Mouse (Mus musculus) heart, embryonic 11.5 days (tissue): Measurements from ENCODE around the gene Apbb2. TPM values are rescaled to one million over a fixed set of nuclear protein-coding genes. Genes with fewer than 3 reads are reported as not detected.

Source experiments
- ATAC-seq: fragments of 200-750 bp; cut with Nextera tagmentation; replicated peaks from 2 replicates; pipeline ENCODE4 v1.8.0; 2017; ENCODE audit warnings: moderate library complexity; ENCODE audit not compliant: insufficient number of reproducible peaks, low FRiP score, low TSS enrichment
- H3K27ac ChIP-seq: fragments of 300-500 bp; sonication (generic); 2 replicates; pipeline ENCODE4 v1.5.1; 2014; ENCODE audit warnings: mild to moderate bottlenecking, low read depth, low read length
- H3K27me3 ChIP-seq: fragments of 300-500 bp; sonication (generic); 2 replicates; pipeline ENCODE4 v1.6.1; 2014; ENCODE audit warnings: mild to moderate bottlenecking, low read length, mixed read lengths; ENCODE audit not compliant: control insufficient read depth, insufficient read depth
- H3K36me3 ChIP-seq: fragments of 300-500 bp; sonication (generic); 2 replicates; pipeline ENCODE4 v1.6.1; 2014; ENCODE audit warnings: mild to moderate bottlenecking, low read length, moderate library complexity, mixed read lengths; ENCODE audit not compliant: control insufficient read depth, insufficient read depth
- H3K4me1 ChIP-seq: fragments of 300-500 bp; sonication (generic); 2 replicates; pipeline ENCODE4 v1.6.1; 2014; ENCODE audit warnings: low read length; ENCODE audit not compliant: control insufficient read depth, insufficient read depth
- H3K4me2 ChIP-seq: fragments of 300-500 bp; sonication (generic); 2 replicates; pipeline ENCODE4 v1.6.1; 2014; ENCODE audit warnings: mild to moderate bottlenecking, moderate library complexity
- H3K4me3 ChIP-seq: fragments of 300-500 bp; sonication (generic); 2 replicates; pipeline ENCODE4 v1.5.1; 2014; ENCODE audit warnings: low read depth, low read length
- H3K9ac ChIP-seq: fragments of 300-500 bp; sonication (generic); 2 replicates; pipeline ENCODE4 v1.6.1; 2014; ENCODE audit warnings: mild to moderate bottlenecking, low read depth, low read length, moderate library complexity
- H3K9me3 ChIP-seq: fragments of 300-500 bp; sonication (generic); replicated peaks from 2 replicates; pipeline ENCODE4 v1.6.1; 2016; ENCODE audit warnings: low read length; ENCODE audit not compliant: control insufficient read depth
- WGBS: fragments of 180-500 bp; shearing (Covaris S2); extraction: QIAGEN DNeasy Blood & Tissue Kit; methylation state at CpG from one replicate; pipeline ENCODE4 v1.1.7; 2014; ENCODE audit not compliant: insufficient replicate concordance; 5-methylcytosine and 5-hydroxymethylcytosine counted together
- polyA plus RNA-seq: library from polyadenylated mRNA; unstranded; fragments of >200 nt; fragmentation: Nextera tagmentation; extraction: Ambion mirVana; gene quantifications from 2 replicates; pipeline ENCODE4 v1.2.1, GENCODE M21; 2014

Apbb2 gene
- polyA plus RNA-seq, 1 experiment from 2014 or later, result 25.9 TPM

DNA sequence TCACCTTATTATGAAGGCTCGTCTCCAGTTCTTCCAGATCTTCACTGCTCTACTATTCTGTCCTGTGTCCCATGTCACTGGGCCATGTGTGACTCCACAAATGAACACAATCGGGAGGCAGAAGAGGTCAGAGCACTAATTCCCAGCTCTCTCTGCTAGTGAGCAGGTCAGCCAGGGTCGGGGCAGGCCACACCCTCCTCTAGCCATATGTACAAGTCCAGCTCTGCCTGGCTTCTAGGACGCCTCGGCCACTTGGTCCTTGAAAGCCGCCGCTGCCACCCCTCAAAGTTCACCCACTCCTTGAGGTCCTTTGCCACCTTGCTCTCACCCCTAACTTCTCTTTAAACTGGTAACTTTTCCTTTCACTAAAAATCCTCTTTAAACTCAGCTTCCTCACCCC lies 198.6 kb downstream of the Apbb2 start:
- WGBS, result 67% methylated on average over 7 of the region's 7 CpGs
- H3K27ac ChIP-seq, result no peak overlapping the region
- no peak overlapping the region for H3K9ac ChIP-seq
- no peak overlapping the region for H3K4me2 ChIP-seq
- H3K36me3 ChIP-seq, result no peaks in the 10 kb centered on the region
- no peaks in the 10 kb centered on the region for H3K27me3 ChIP-seq
- peaks cover 9% of the 10 kb centered on the region for H3K4me1 ChIP-seq
- no peak for ATAC-seq
- no peaks in the 10 kb centered on the region for H3K9me3 ChIP-seq
- no peak overlapping the region for H3K4me3 ChIP-seq

DNA sequence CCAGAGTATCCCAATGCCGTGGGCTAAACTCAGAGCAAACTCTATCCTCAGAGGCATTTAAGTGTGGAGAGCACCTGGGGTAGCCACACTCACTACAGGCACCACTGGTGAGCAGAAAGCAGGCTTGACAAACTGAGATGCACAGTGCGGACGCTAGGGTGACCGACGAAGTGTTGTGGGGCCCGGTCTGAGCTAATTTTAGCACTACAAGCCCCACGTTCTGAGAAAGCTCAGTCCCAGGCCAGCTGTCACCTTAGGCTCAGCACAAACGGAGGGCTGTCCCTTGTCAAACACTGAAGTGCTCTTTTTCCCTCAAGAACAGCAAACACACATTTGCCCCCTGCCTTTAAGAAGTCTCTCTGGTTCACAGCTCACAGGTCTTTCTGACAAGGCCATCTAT lies 201.3 kb downstream of the Apbb2 start:
- H3K36me3 ChIP-seq, result no peaks in the 10 kb centered on the region
- no peak overlapping the region for H3K4me3 ChIP-seq
- ATAC-seq, result peak; percentile 63; the same call in 1 of the 2 replicates
- no peaks in the 10 kb centered on the region for H3K27me3 ChIP-seq
- no peak overlapping the region for H3K9ac ChIP-seq
- no peaks in the 10 kb centered on the region for H3K9me3 ChIP-seq
- H3K27ac ChIP-seq, result peak overlapping the region; percentile 71
- 31% methylated on average over 8 of the region's 8 CpGs for WGBS
- H3K4me1 ChIP-seq, result peaks cover 9% of the 10 kb centered on the region
- peak overlapping the region; percentile 20 for H3K4me2 ChIP-seq

DNA sequence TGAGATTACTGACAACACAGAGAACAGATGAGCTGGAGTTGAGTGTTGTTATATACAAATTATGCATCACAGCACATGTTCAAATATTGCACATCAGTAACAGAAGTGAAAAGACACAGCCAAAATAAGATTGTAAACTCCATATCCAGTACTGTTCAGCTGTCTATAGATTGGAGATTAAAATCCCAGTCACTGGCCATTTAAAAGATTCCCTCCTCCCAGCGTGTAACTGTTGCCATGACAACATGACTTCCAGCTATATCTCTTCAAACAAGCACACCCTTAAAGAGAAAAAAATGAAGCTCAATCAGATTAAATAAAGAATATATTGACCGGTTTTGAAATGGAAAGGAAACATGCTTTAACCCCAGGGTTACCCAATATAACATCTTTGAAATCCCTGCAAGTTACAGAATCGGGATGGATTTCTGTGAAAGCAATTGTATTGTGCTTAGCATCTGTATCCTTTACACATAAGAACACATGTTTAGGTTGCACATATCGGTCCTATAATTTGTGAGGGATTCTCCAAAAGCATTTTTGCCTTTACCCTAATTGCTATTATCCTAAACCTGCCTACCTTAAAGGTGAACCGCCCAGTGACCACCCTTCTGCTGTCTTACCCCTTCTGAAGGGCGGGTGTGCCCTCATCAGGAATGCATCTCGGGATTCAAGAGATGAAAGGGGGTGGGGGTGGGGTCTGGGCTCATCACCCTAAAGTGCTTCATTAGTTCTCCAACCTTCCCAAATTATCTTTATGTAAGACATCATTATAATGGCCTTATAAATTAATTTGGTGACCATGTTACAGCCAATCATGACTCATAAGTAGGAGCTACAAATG lies 202.7 kb downstream of the Apbb2 start:
- H3K27me3 ChIP-seq, result no peaks in the 10 kb centered on the region
- no peak overlapping the region for H3K9ac ChIP-seq
- H3K4me2 ChIP-seq, result no peak overlapping the region
- no peaks in the 10 kb centered on the region; the same call in 1 of the 2 replicates for H3K4me1 ChIP-seq
- no peaks in the 10 kb centered on the region for H3K36me3 ChIP-seq
- no peaks in the 10 kb centered on the region for H3K9me3 ChIP-seq
- H3K4me3 ChIP-seq, result no peak overlapping the region
- 70% methylated on average over 7 of the region's 7 CpGs for WGBS
- ATAC-seq, result no peak
- H3K27ac ChIP-seq, result no peak overlapping the region

DNA sequence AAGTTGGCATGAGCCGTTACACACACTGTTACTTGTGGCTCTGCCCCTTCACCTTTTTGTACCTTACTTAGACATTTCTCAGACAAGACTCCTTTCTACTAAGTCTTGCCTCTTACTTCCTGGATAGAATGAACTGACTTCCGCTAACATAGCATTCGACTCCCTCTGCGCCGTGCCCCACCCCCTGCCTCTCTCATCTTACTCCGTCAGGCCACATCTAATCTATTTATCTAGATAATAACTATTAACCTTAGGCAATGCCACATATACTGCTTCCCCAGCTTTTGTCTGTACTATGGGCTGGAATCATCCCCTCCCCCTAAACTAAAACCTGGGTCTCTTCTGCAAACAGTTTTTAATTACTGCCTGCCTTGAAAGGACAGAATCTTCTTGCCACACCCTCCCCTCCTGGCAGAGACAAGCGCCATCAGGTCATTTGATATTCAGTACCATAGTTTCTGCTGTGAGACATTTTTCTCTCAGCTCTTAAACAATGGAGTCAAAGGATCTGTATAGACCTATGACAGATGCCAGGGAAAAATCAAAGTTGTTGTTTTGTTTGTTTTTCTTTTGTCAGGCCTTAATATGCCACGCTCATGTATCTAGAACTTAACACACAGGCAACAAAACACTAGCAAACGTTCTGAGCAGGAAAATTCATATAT lies 203.4 kb downstream of the Apbb2 start:
- 78% methylated on average over 9 of the region's 9 CpGs for WGBS

DNA sequence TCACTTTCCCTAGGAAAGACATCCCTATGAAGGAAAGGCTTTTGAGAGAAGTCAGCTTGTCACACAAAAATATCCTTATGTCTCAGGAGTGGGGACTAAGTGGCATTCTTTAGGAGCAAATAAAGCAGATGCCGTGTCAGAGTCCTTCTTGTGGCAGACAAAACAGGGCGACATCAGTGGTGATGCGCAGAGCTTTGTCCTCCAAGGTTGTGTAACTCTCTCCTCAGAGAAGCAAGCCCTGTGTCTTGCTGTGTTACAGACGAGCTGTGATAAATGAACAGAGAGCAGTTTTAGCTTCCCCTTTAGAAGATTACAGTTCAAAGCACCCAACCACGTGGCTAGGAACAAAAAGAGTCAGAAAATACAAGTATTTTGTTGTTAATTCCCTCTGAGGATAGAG lies 205.2 kb downstream of the Apbb2 start:
- H3K27me3 ChIP-seq, result no peaks in the 10 kb centered on the region
- no peak for ATAC-seq
- no peak overlapping the region for H3K4me3 ChIP-seq
- H3K36me3 ChIP-seq, result no peaks in the 10 kb centered on the region
- H3K9me3 ChIP-seq, result no peaks in the 10 kb centered on the region
- H3K4me2 ChIP-seq, result no peak overlapping the region
- WGBS, result 68% methylated on average over 5 of the region's 5 CpGs
- H3K27ac ChIP-seq, result no peak overlapping the region
- H3K4me1 ChIP-seq, result no peaks in the 10 kb centered on the region
- no peak overlapping the region for H3K9ac ChIP-seq

More for the DNA sequence above, 203.4 kb downstream of the Apbb2 start:
- Histone ChIP-seq H3K9me3 (no peaks in the 10 kb centered on the region), H3K4me2 (no peak overlapping the region), H3K36me3 (no peaks in the 10 kb centered on the region), H3K27ac (no peak overlapping the region), H3K27me3 (no peaks in the 10 kb centered on the region), H3K4me3 (no peak overlapping the region), H3K9ac (no peak overlapping the region), H3K4me1 (no peaks in the 10 kb centered on the region)
- no peak for ATAC-seq

DNA sequence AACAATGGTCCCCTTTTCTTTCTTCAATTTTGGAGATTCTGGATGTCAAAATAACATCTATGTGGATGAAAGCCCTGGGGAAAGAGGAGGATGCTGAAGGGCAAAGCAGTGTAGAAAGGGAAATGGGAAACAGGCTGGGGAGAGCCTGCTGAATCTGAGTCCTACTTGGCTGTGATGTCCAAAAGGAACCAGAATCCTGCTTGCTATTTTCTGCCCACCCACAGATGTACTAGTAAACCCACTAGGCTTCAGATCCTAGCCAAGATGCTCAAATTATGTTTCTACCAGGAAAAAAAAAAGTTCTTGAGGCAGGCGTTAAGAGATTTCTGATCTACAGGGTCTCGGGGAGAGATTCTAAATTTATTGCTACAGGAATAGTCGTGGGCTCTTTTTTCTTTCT lies 205.8 kb downstream of the Apbb2 start:
- H3K27me3 ChIP-seq, result no peaks in the 10 kb centered on the region
- no peak overlapping the region for H3K4me3 ChIP-seq
- 86% methylated on average over 3 of the region's 3 CpGs for WGBS
- no peak for ATAC-seq
- no peak overlapping the region for H3K4me2 ChIP-seq
- H3K9me3 ChIP-seq, result no peaks in the 10 kb centered on the region
- no peaks in the 10 kb centered on the region for H3K4me1 ChIP-seq
- H3K27ac ChIP-seq, result no peak overlapping the region
- no peak overlapping the region for H3K9ac ChIP-seq
- H3K36me3 ChIP-seq, result no peaks in the 10 kb centered on the region

DNA sequence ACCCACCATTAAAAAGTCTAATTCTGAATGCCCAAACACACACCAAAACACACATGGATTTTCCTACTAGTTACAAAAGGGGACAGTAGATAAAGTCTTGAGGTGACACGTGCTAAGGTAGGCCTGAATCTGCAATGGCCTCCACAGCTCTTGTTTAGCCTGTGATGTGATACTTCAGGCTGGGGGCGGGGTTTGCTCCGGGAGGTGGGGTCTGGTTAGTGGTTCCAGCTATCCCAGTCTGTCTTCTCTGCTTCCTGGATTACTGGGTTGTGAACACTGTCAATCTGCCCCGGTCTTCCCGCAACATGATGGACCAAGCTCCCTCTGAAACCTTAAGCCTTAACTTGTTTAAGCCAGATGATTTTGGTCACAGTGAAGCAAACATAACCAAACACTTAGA lies 210.0 kb downstream of the Apbb2 start:
- WGBS, result 70% methylated on average over 5 of the region's 5 CpGs
- H3K27me3 ChIP-seq, result no peaks in the 10 kb centered on the region
- H3K27ac ChIP-seq, result no peak overlapping the region
- no peaks in the 10 kb centered on the region for H3K36me3 ChIP-seq
- H3K4me1 ChIP-seq, result peaks cover 13% of the 10 kb centered on the region
- no peak overlapping the region for H3K4me2 ChIP-seq
- ATAC-seq, result no peak
- no peaks in the 10 kb centered on the region for H3K9me3 ChIP-seq
- no peak overlapping the region for H3K4me3 ChIP-seq
- H3K9ac ChIP-seq, result no peak overlapping the region

DNA sequence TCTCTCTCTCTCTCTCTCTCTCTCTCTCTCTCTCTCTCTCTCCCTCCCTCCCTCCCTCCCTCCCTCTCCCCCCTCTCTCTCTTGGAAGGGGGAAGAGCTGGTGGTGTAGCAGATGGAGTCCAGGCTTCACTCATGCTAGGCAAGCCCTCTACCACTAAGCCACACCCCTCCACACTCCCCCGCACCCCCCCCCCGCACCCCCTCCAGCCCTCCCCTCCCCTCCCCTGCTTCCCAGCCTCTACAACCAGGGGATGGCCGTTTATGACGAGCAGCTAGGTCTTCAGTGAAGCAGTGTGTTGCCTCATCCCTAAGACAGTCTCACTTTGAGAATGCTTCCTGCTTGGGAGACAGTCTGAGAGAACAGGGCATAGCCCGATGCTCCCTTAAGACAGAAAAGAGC lies 210.6 kb downstream of the Apbb2 start:
- Histone ChIP-seq H3K27me3 (no peaks in the 10 kb centered on the region), H3K4me1 (peaks cover 13% of the 10 kb centered on the region), H3K4me3 (no peak overlapping the region), H3K36me3 (no peaks in the 10 kb centered on the region), H3K27ac (no peak overlapping the region), H3K4me2 (no peak overlapping the region), H3K9ac (no peak overlapping the region), H3K9me3 (no peaks in the 10 kb centered on the region)
- 0 out of 2 replicates have a peak, but pooled peaks have one; percentile 31 for ATAC-seq
- WGBS, result 42% methylated on average over 4 of the region's 5 CpGs
